Mouse (Mus musculus) cortical plate, adult 2 months (tissue): Measurements from ENCODE around the gene Tmem41b.

Experiments
- CTCF ChIP-seq: fragments of 200-500 bp; IDR thresholded peaks from 2 replicates; pipeline ENCODE4 v1.5.1; 2011; ENCODE audit warnings: mild to moderate bottlenecking, control low read depth, low read length; ENCODE audit not compliant: insufficient read depth; ENCODE audit errors: extremely low read depth
- POLR2A ChIP-seq: fragments of 200-500 bp; IDR thresholded peaks from 2 replicates; pipeline ENCODE4 v1.6.1; 2011; ENCODE audit warnings: mild to moderate bottlenecking, low read length, control low read depth; ENCODE audit not compliant: insufficient read depth; ENCODE audit errors: extremely low read depth

DNA sequence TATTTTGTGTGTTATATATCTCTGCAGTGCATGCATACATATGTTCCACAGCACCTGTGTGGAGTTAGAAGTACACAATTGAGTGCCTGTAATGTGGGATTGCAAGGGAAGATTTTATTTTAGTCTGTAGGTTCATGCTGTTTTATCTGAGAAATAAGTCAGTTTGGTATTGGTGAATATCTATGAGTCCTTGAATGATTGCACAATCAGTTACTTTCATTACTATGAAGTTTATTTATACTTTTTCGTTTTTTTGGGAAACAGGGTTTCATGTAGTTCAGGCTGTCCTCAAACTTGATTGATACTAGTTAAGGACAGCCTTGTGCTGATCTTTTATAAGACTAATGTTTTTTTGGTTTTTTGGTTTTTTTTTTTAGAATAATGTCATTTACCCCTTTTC is 36.8 kb upstream of the Tmem41b start:
- TF ChIP-seq POLR2A (no peak), CTCF (no peak)
